In genomic region chr3:88505081-88505480, GRCm38 (mm10) we compare ENCODE assay signal across 19 mouse cellular contexts. TPM values are rescaled to one million over a fixed set of nuclear protein-coding genes. Genes with fewer than 3 reads are reported as not detected.
DNase-seq lines count a peak whose midpoint lies in the region; ATAC-seq and TF ChIP-seq lines count a peak whose summit lies in the region.
"Had no signal": no experiment of that assay in that cellular context is flagged by ENCODE, and none has a peak within 500 bp of the region (broad histone marks: within the 10 kb centered on the region; RNA-seq: fewer than 3 reads in every experiment).

No protein-coding gene starts in this region.

- no peak for TF ChIP-seq CTCF in ES-Bruce4 (IDR thresholded peaks at IDR 0.05; ENCODE audit: low read depth, low read length)

- no peak for TF ChIP-seq EP300 in ES-Bruce4 (IDR thresholded peaks at IDR 0.05; ENCODE audit: insufficient read depth, low read depth, low read length)

- H3K4me3 ChIP-seq in hindbrain, embryonic 12.5 days, result no peak overlapping the region
- no peak overlapping the region for H3K4me3 ChIP-seq in hindbrain, embryonic 14.5 days (replicated peaks; ENCODE audit: low read length)
- no peak overlapping the region for H3K4me3 ChIP-seq in ES-Bruce4 (ENCODE audit: low read depth, low read length)
- H3K4me3 ChIP-seq in embryonic facial prominence, embryonic 13.5 days, result 0 out of 2 replicates have a peak overlapping the region, but pooled peaks have one; percentile 6
- no peak overlapping the region for H3K4me3 ChIP-seq in limb, embryonic 14.5 days (replicated peaks; ENCODE audit: low read length)
- H3K4me3 ChIP-seq: heart, embryonic 13.5 days; neural tube, embryonic 12.5 days had no signal

- ATAC-seq in hindbrain, embryonic 12.5 days (ENCODE audit: low FRiP score), result no peak
- ATAC-seq in hindbrain, embryonic 14.5 days (ENCODE audit: low FRiP score), result no peak
- no peak for ATAC-seq in embryonic facial prominence, embryonic 13.5 days (ENCODE audit: insufficient number of reproducible peaks, insufficient read depth, low FRiP score, low TSS enrichment, low read depth)
- ATAC-seq in limb, embryonic 14.5 days (ENCODE audit: low FRiP score, low read depth), result no peak
- ATAC-seq: hindbrain, postnatal 0 days had no signal

- DNase-seq in hindbrain, embryonic 14.5 days (ENCODE audit: low spot score), result no peak
- peak; percentile 64 for DNase-seq in limb, embryonic 14.5 days (ENCODE audit: low spot score)
- no peak for DNase-seq in layer of hippocampus, adult 9-11 months
- DNase-seq in right cerebral cortex, postnatal 14 days, result no peak
- no peak for DNase-seq in natural killer cell, adult 2 months (ENCODE audit: low spot score in 2 of 2)
- DNase-seq: adrenal gland, adult 2 months; cerebellum, adult 9-10 months; kidney, adult 18-20 months; left cerebral cortex, postnatal 4 days; lung, postnatal 36 days; right cerebral cortex, postnatal 25 days; thymus, postnatal 14 days had no signal

- H3K9ac ChIP-seq in hindbrain, embryonic 12.5 days, result no peak overlapping the region
- no peak overlapping the region for H3K9ac ChIP-seq in hindbrain, embryonic 14.5 days
- peak overlapping the region; percentile 40; the same call in 1 of the 2 replicates for H3K9ac ChIP-seq in ES-Bruce4 (ENCODE audit: low read depth, poor library complexity, severe bottlenecking)
- 0 out of 2 replicates have a peak overlapping the region, but pooled peaks have one; percentile 51 for H3K9ac ChIP-seq in embryonic facial prominence, embryonic 13.5 days
- H3K9ac ChIP-seq in limb, embryonic 14.5 days (ENCODE audit: low read depth, low read length, severe bottlenecking), result no peak overlapping the region
- H3K9ac ChIP-seq: heart, embryonic 13.5 days; neural tube, embryonic 12.5 days had no signal

- TF ChIP-seq POLR2A in ES-Bruce4 (IDR thresholded peaks at IDR 0.05; ENCODE audit: insufficient read depth, low read length), result no peak
- TF ChIP-seq POLR2A in limb, embryonic 14.5 days (IDR thresholded peaks at IDR 0.05; ENCODE audit: borderline replicate concordance, extremely low read depth, insufficient read depth, insufficient read length), result no peak

- H3K9me3 ChIP-seq in hindbrain, embryonic 12.5 days (replicated peaks), result no peaks in the 10 kb centered on the region
- no peaks in the 10 kb centered on the region for H3K9me3 ChIP-seq in hindbrain, embryonic 14.5 days (ENCODE audit: control insufficient read depth, low read length)
- no peaks in the 10 kb centered on the region for H3K9me3 ChIP-seq in ES-Bruce4 (replicated peaks; ENCODE audit: control insufficient read depth, insufficient read depth, low read length, poor library complexity, severe bottlenecking)
- H3K9me3 ChIP-seq in embryonic facial prominence, embryonic 13.5 days, result no peaks in the 10 kb centered on the region
- no peaks in the 10 kb centered on the region for H3K9me3 ChIP-seq in limb, embryonic 14.5 days (ENCODE audit: control insufficient read depth, low read length)
- H3K9me3 ChIP-seq: heart, embryonic 13.5 days; neural tube, embryonic 12.5 days had no signal

- 0 out of 2 replicates have a peak overlapping the region, but pooled peaks have one; percentile 4 for H3K4me2 ChIP-seq in hindbrain, embryonic 12.5 days (replicated peaks)
- no peak overlapping the region for H3K4me2 ChIP-seq in hindbrain, embryonic 14.5 days (replicated peaks)
- H3K4me2 ChIP-seq in embryonic facial prominence, embryonic 13.5 days, result peak overlapping the region; percentile 43
- H3K4me2 ChIP-seq in limb, embryonic 14.5 days (replicated peaks; ENCODE audit: low read depth, low read length, severe bottlenecking), result peak overlapping the region; percentile 33
- H3K4me2 ChIP-seq: heart, embryonic 13.5 days; midbrain, embryonic 11.5 days; neural tube, embryonic 12.5 days had no signal

- no peak overlapping the region for H3K27ac ChIP-seq in hindbrain, embryonic 12.5 days
- H3K27ac ChIP-seq in hindbrain, embryonic 14.5 days, result no peak overlapping the region
- peak overlapping the region; percentile 42 for H3K27ac ChIP-seq in ES-Bruce4 (ENCODE audit: insufficient read depth, low read length)
- peak overlapping the region; percentile 99 for H3K27ac ChIP-seq in embryonic facial prominence, embryonic 13.5 days
- H3K27ac ChIP-seq in limb, embryonic 14.5 days (replicated peaks; ENCODE audit: low read depth, low read length), result peak overlapping the region; percentile 91
- H3K27ac ChIP-seq: hindbrain, postnatal 0 days; neural tube, embryonic 12.5 days had no signal

- peaks cover 35% of the 10 kb centered on the region for H3K27me3 ChIP-seq in hindbrain, embryonic 12.5 days
- H3K27me3 ChIP-seq in hindbrain, embryonic 14.5 days (ENCODE audit: control insufficient read depth, insufficient read depth, low read length), result peaks cover 4% of the 10 kb centered on the region
- H3K27me3 ChIP-seq in ES-Bruce4 (ENCODE audit: control insufficient read depth, insufficient read depth, low read length, poor library complexity, severe bottlenecking), result no peaks in the 10 kb centered on the region
- H3K27me3 ChIP-seq in embryonic facial prominence, embryonic 13.5 days, result no peaks in the 10 kb centered on the region
- H3K27me3 ChIP-seq in limb, embryonic 14.5 days (ENCODE audit: control insufficient read depth, insufficient read depth, low read length), result no peaks in the 10 kb centered on the region
- H3K27me3 ChIP-seq: heart, embryonic 13.5 days had no signal

- no peaks in the 10 kb centered on the region for H3K36me3 ChIP-seq in hindbrain, embryonic 12.5 days
- H3K36me3 ChIP-seq in hindbrain, embryonic 14.5 days (replicated peaks; ENCODE audit: control insufficient read depth, insufficient read depth), result no peaks in the 10 kb centered on the region
- H3K36me3 ChIP-seq in ES-Bruce4 (ENCODE audit: control insufficient read depth, insufficient read depth, low read length, poor library complexity, severe bottlenecking), result no peaks in the 10 kb centered on the region
- H3K36me3 ChIP-seq in embryonic facial prominence, embryonic 13.5 days, result peaks cover 5% of the 10 kb centered on the region
- no peaks in the 10 kb centered on the region for H3K36me3 ChIP-seq in limb, embryonic 14.5 days (ENCODE audit: control insufficient read depth, insufficient read depth, low read length)
- H3K36me3 ChIP-seq: neural tube, embryonic 12.5 days had no signal

- H3K4me1 ChIP-seq in hindbrain, embryonic 12.5 days, result peaks cover 37% of the 10 kb centered on the region
- peaks cover 24% of the 10 kb centered on the region for H3K4me1 ChIP-seq in hindbrain, embryonic 14.5 days (replicated peaks; ENCODE audit: control insufficient read depth, insufficient read depth, low read length)
- H3K4me1 ChIP-seq in ES-Bruce4 (ENCODE audit: control insufficient read depth, insufficient read depth, low read length), result peaks cover 4% of the 10 kb centered on the region
- peaks cover 72% of the 10 kb centered on the region for H3K4me1 ChIP-seq in embryonic facial prominence, embryonic 13.5 days
- peaks cover 57% of the 10 kb centered on the region for H3K4me1 ChIP-seq in limb, embryonic 14.5 days (ENCODE audit: control insufficient read depth, insufficient read depth, low read length)

- 72% methylated on average over 6 of the region's 6 CpGs for WGBS in hindbrain, embryonic 12.5 days
- 75% methylated on average over 6 of the region's 6 CpGs for WGBS in hindbrain, embryonic 14.5 days
- 27% methylated on average over 6 of the region's 6 CpGs for WGBS in embryonic facial prominence, embryonic 13.5 days
- WGBS in limb, embryonic 14.5 days, result 44% methylated on average over 6 of the region's 6 CpGs

RNA-seq across cellular contexts. Expression of gene Lmna, which starts 4.7 kb away (rescaled TPM):
- 48.9 and 61.6 TPM in 2 replicates for polyA plus RNA-seq in hindbrain, embryonic 12.5 days (2016; fragmentation: Nextera tagmentation; extraction: Ambion mirVana)
- 44.3 and 47.3 TPM in 2 replicates for polyA plus RNA-seq in hindbrain, embryonic 14.5 days (2014; fragmentation: Nextera tagmentation; extraction: Ambion mirVana)
- polyA plus RNA-seq in ES-Bruce4 (2011; ENCODE audit: insufficient read depth, insufficient read length, low read depth, missing spikeins), result 30.0 and 37.2 TPM in 2 replicates
- 311 and 321 TPM in 2 replicates for polyA plus RNA-seq in embryonic facial prominence, embryonic 13.5 days (2015; fragmentation: Nextera tagmentation; extraction: Ambion mirVana)
- polyA plus RNA-seq in limb, embryonic 14.5 days (2012; rRNA removed), result 238 and 364 TPM in 2 replicates
- polyA plus RNA-seq in limb, embryonic 14.5 days (2014; fragmentation: Nextera tagmentation; extraction: Ambion mirVana), result 378 and 402 TPM in 2 replicates

RNA-seq across cellular contexts. Expression of gene Mex3a, which starts 27.1 kb away (rescaled TPM):
- 44.2 and 44.5 TPM in 2 replicates for polyA plus RNA-seq in hindbrain, embryonic 12.5 days (2016; fragmentation: Nextera tagmentation; extraction: Ambion mirVana)
- polyA plus RNA-seq in hindbrain, embryonic 14.5 days (2014; fragmentation: Nextera tagmentation; extraction: Ambion mirVana), result 30.8 and 31.0 TPM in 2 replicates
- polyA plus RNA-seq in ES-Bruce4 (2011; ENCODE audit: insufficient read depth, insufficient read length, low read depth, missing spikeins), result 42.3 and 43.4 TPM in 2 replicates
- polyA plus RNA-seq in embryonic facial prominence, embryonic 13.5 days (2015; fragmentation: Nextera tagmentation; extraction: Ambion mirVana), result 32.2 and 33.4 TPM in 2 replicates
- polyA plus RNA-seq in limb, embryonic 14.5 days (2012; rRNA removed), result 49.3 and 60.8 TPM in 2 replicates
- polyA plus RNA-seq in limb, embryonic 14.5 days (2014; fragmentation: Nextera tagmentation; extraction: Ambion mirVana), result 26.7 and 33.1 TPM in 2 replicates

RNA-seq across cellular contexts. Expression of gene Rab25, which starts 43.0 kb away (rescaled TPM):
- 1.5 and 2.4 TPM in 2 replicates for polyA plus RNA-seq in hindbrain, embryonic 12.5 days (2016; fragmentation: Nextera tagmentation; extraction: Ambion mirVana)
- 0.20 TPM in 1 of 2 replicates, not detected in the other for polyA plus RNA-seq in hindbrain, embryonic 14.5 days (2014; fragmentation: Nextera tagmentation; extraction: Ambion mirVana)
- polyA plus RNA-seq in ES-Bruce4 (2011; ENCODE audit: insufficient read depth, insufficient read length, low read depth, missing spikeins), result 33.2 and 35.1 TPM in 2 replicates
- polyA plus RNA-seq in embryonic facial prominence, embryonic 13.5 days (2015; fragmentation: Nextera tagmentation; extraction: Ambion mirVana), result 18.6 and 19.5 TPM in 2 replicates
- polyA plus RNA-seq in limb, embryonic 14.5 days (2012; rRNA removed), result 27.0 and 35.0 TPM in 2 replicates
- polyA plus RNA-seq in limb, embryonic 14.5 days (2014; fragmentation: Nextera tagmentation; extraction: Ambion mirVana), result 52.7 and 70.4 TPM in 2 replicates

RNA-seq across cellular contexts. Expression of gene Sema4a, which starts 44.1 kb away (rescaled TPM):
- polyA plus RNA-seq in hindbrain, embryonic 12.5 days (2016; fragmentation: Nextera tagmentation; extraction: Ambion mirVana), result 17.1 and 18.4 TPM in 2 replicates
- 21.5 and 22.9 TPM in 2 replicates for polyA plus RNA-seq in hindbrain, embryonic 14.5 days (2014; fragmentation: Nextera tagmentation; extraction: Ambion mirVana)
- 2.3 and 4.0 TPM in 2 replicates for polyA plus RNA-seq in ES-Bruce4 (2011; ENCODE audit: insufficient read depth, insufficient read length, low read depth, missing spikeins)
- polyA plus RNA-seq in embryonic facial prominence, embryonic 13.5 days (2015; fragmentation: Nextera tagmentation; extraction: Ambion mirVana), result 10.3 and 13.3 TPM in 2 replicates
- 13.5 and 16.0 TPM in 2 replicates for polyA plus RNA-seq in limb, embryonic 14.5 days (2012; rRNA removed)
- 12.9 and 14.4 TPM in 2 replicates for polyA plus RNA-seq in limb, embryonic 14.5 days (2014; fragmentation: Nextera tagmentation; extraction: Ambion mirVana)

RNA-seq across cellular contexts. Expression of gene Lamtor2, which starts 47.8 kb away (rescaled TPM):
- 124 and 140 TPM in 2 replicates for polyA plus RNA-seq in hindbrain, embryonic 12.5 days (2016; fragmentation: Nextera tagmentation; extraction: Ambion mirVana)
- 102 and 107 TPM in 2 replicates for polyA plus RNA-seq in hindbrain, embryonic 14.5 days (2014; fragmentation: Nextera tagmentation; extraction: Ambion mirVana)
- polyA plus RNA-seq in ES-Bruce4 (2011; ENCODE audit: insufficient read depth, insufficient read length, low read depth, missing spikeins), result 138 and 151 TPM in 2 replicates
- polyA plus RNA-seq in embryonic facial prominence, embryonic 13.5 days (2015; fragmentation: Nextera tagmentation; extraction: Ambion mirVana), result 164 and 169 TPM in 2 replicates
- polyA plus RNA-seq in limb, embryonic 14.5 days (2012; rRNA removed), result 92.5 and 117 TPM in 2 replicates
- 100 and 103 TPM in 2 replicates for polyA plus RNA-seq in limb, embryonic 14.5 days (2014; fragmentation: Nextera tagmentation; extraction: Ambion mirVana)

Comparison
In these comparisons a context has a peak if more than half of its experiments do, and no peak if none do; other contexts are left out.
1. H3K27ac ChIP-seq: peak in ES-Bruce4 (single experiment), embryonic facial prominence, embryonic 13.5 days (single experiment) and limb, embryonic 14.5 days (single experiment); none in hindbrain, embryonic 12.5 days (single experiment) and hindbrain, embryonic 14.5 days (single experiment).
2. H3K9ac ChIP-seq: peak in ES-Bruce4 (single experiment) and embryonic facial prominence, embryonic 13.5 days (single experiment); none in hindbrain, embryonic 12.5 days (single experiment), hindbrain, embryonic 14.5 days (single experiment) and limb, embryonic 14.5 days (single experiment).